Mouse (Mus musculus) cerebellum, adult 2 months (tissue): ENCODE data around the gene Lrrc74a. TPM values are rescaled to one million over a fixed set of nuclear protein-coding genes. Genes with fewer than 3 reads are reported as not detected.

ENCODE experiments used
- DNase-seq, 2 experiments: peaks; one replicate each; pipeline ENCODE4 v3.0.0; 2021
- H3K27ac ChIP-seq: fragments of 200-500 bp; 2 replicates; pipeline ENCODE4 v1.5.1; 2012; ENCODE audit warnings: low read length, control low read depth, inconsistent platforms; ENCODE audit not compliant: insufficient read depth
- H3K27me3 ChIP-seq: fragments of 200-500 bp; 2 replicates; pipeline ENCODE4 v1.6.1; 2012; ENCODE audit warnings: inconsistent platforms, mild to moderate bottlenecking, low read length, moderate library complexity; ENCODE audit not compliant: control insufficient read depth, insufficient read depth
- H3K4me1 ChIP-seq: fragments of 200-500 bp; 2 replicates; pipeline ENCODE4 v1.6.1; 2011; ENCODE audit warnings: low read length; ENCODE audit not compliant: control insufficient read depth, insufficient read depth
- H3K4me3 ChIP-seq: fragments of 200-500 bp; replicated peaks from 2 replicates; pipeline ENCODE3; 2011; ENCODE audit warnings: mild to moderate bottlenecking, low read depth, low read length, control low read depth; ENCODE audit not compliant: insufficient read depth
- CTCF ChIP-seq: fragments of 200-500 bp; IDR thresholded peaks from 2 replicates; pipeline ENCODE4 v1.5.1; 2011; ENCODE audit warnings: low read depth, mild to moderate bottlenecking, control low read depth, low read length, moderate library complexity, borderline replicate concordance; ENCODE audit not compliant: insufficient read depth
- POLR2A ChIP-seq: fragments of 200-500 bp; IDR thresholded peaks from 2 replicates; pipeline ENCODE4 v1.6.1; 2011; ENCODE audit warnings: low read length, control low read depth, borderline replicate concordance; ENCODE audit not compliant: insufficient read depth
- WGBS: fragments of 180-500 bp; shearing (Covaris S2); methylation state at CpG from one replicate; pipeline ENCODE4 v1.1.7; 2018; 5-methylcytosine and 5-hydroxymethylcytosine counted together
- polyA plus RNA-seq: library from polyadenylated mRNA; depleted of rRNA; stranded (reverse); fragments of >200 nt; gene quantifications from 2 replicates; pipeline ENCODE4 v1.2.3, GENCODE M21; 2012

Lrrc74a gene
- polyA plus RNA-seq, 1 experiment, result not detected

DNA sequence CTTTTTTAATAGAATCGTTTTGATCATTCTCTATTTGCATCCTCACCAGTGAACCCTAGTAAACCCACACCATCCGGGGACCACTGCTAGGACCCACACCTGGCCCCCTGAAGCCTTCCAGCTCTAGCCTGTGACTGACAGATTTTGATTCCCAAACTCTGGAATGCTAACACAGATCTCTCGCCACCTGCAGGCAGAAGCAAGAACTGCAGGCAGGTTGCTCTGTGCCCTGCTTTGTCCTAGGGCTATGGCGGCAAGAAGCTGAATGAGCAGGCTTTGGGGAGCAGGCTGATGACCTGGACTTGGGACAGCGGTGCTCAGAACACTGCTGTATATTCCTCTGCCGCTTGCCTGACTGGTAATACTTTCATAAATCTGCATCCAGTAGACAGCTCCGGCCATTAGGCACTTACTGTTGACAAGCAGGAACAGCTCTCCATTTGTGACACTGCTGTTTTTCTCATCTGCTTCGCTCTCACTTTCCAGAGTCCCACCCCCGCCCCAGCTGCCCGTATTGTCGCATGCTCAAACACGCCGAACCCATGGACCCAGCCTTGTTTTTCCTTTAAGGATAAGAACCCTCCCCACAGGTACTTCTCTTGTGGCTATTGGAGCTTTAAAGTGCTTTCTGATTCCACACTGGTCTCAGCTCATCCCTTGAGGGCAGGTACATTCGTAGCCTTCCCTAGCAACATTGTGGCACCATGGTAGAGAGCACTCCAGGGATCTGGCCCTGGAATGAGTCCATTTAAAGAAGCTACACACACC is 64.8 kb downstream of the Lrrc74a start:
- TF ChIP-seq CTCF (peak; percentile 95), POLR2A (no peak)
- H3K27ac ChIP-seq, result peak overlapping the region; percentile 54
- H3K4me3 ChIP-seq, result no peak overlapping the region
- DNase-seq, result peak; percentile 85 to 94
- no peaks in the 10 kb centered on the region for H3K27me3 ChIP-seq
- WGBS, result 11% methylated on average over 14 of the region's 14 CpGs
- H3K4me1 ChIP-seq, result peaks cover 46% of the 10 kb centered on the region

GRCm38 (mm10) chr12:86799786-86800185 is 65.6 kb downstream of the Lrrc74a start:
- no peak for DNase-seq
- H3K27ac ChIP-seq, result no peak overlapping the region
- H3K4me1 ChIP-seq, result peaks cover 51% of the 10 kb centered on the region
- WGBS, result 81% methylated on average over 7 of the region's 7 CpGs
- H3K27me3 ChIP-seq, result no peaks in the 10 kb centered on the region
- no peak overlapping the region for H3K4me3 ChIP-seq
- TF ChIP-seq CTCF (no peak), POLR2A (no peak)

DNA sequence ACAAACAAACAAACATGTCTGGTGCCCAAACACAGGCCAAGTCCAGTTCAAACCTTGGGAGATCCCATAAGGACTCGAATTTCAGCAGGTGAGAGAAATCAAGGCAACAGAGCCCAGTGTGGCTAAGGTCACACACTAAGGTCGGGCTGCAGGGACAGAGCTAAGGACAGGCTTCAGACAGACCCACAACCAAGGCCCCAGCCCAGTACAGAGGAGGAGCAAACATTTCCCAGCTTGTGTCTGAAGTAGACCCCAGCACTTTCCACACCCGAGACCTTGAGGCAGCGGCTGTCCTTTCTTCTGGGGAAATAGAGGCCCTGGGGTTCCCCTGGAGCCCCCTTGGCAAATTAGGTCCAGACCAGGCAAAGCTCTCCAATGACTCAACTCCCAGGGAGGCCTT is 66.2 kb downstream of the Lrrc74a start:
- 64% methylated on average over 4 of the region's 4 CpGs for WGBS
- no peak for TF ChIP-seq CTCF
- TF ChIP-seq POLR2A, result no peak
- no peak overlapping the region for H3K4me3 ChIP-seq
- H3K27ac ChIP-seq, result peak overlapping the region; percentile 82
- peaks cover 55% of the 10 kb centered on the region for H3K4me1 ChIP-seq
- DNase-seq, result peak in 1 of 2 experiments; percentile 40
- no peaks in the 10 kb centered on the region for H3K27me3 ChIP-seq

DNA sequence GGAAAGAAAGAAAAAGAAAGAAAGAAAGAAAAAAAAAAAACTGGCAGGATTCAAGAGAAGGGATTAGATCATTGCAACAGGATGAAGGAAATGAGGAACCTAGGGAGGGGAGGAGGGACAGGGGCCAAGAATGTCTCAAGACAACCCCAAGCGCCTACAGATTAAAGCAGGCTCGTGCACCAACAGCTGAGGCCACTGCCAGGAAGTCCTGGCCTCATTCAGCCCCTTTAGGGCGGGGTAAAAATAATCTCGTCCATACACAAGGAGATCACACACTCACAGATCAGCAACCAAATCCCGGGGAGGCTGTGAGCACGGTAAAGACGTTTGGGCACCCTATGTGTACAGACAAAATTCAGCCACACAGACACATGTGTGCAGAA is 66.6 kb downstream of the Lrrc74a start:
- TF ChIP-seq POLR2A (no peak), CTCF (no peak)
- Histone ChIP-seq H3K4me3 (peak overlapping the region; percentile 25), H3K27me3 (no peaks in the 10 kb centered on the region), H3K27ac (peak overlapping the region; percentile 82), H3K4me1 (peaks cover 54% of the 10 kb centered on the region)
- WGBS, result 2% methylated on average over 7 of the region's 7 CpGs
- no peak for DNase-seq

- peak; percentile 99 for DNase-seq
- Histone ChIP-seq H3K4me1 (peaks cover 57% of the 10 kb centered on the region), H3K4me3 (peak overlapping the region; percentile 25), H3K27ac (peak overlapping the region; percentile 96), H3K27me3 (no peaks in the 10 kb centered on the region)
- TF ChIP-seq POLR2A (peak; percentile 60; the same call in 1 of the 2 replicates), CTCF (no peak)
- WGBS, result 2% methylated on average over 23 of the region's 23 CpGs
Measured at GRCm38 (mm10) chr12:86801148-86802004, 67.2 kb downstream of the Lrrc74a start.

DNA sequence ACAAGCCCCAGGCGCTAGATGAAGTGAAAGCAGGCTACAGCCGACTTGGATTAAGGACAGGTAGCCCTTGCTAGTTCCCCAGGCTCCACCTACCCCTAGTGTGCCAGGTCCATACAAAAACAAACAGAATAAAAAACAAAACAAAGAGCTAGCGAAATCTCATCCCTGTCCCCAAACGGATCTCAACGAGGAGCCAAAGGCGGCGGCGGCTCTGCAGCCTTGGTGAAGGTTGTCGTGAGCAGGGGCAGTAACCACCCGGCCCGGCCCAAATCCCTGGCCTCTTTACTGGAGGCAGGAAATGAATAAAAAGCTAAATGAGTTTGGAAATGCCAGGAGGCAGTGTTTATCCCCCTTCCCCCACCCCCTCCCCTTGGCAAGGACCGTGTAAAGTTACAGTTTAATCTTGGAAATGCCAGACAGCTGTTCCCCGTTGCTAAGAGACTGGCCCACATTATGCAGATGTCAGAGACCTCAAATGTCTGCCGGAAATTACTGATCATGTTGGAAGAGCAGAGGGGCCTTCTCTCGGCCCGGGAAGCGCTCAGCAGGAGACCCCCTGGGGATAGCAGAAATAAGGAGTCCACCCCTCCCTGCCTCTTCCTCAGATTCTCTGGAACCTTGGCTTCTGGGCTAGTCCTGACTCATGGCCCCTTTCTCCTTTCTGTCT is 68.0 kb downstream of the Lrrc74a start:
- H3K4me1 ChIP-seq, result peaks cover 63% of the 10 kb centered on the region
- H3K4me3 ChIP-seq, result no peak overlapping the region
- WGBS, result 5% methylated on average over 17 of the region's 17 CpGs
- no peak for TF ChIP-seq CTCF
- TF ChIP-seq POLR2A, result no peak
- peak overlapping the region; percentile 96 for H3K27ac ChIP-seq
- no peaks in the 10 kb centered on the region for H3K27me3 ChIP-seq
- peak in 1 of 2 experiments; percentile 45 for DNase-seq

DNA sequence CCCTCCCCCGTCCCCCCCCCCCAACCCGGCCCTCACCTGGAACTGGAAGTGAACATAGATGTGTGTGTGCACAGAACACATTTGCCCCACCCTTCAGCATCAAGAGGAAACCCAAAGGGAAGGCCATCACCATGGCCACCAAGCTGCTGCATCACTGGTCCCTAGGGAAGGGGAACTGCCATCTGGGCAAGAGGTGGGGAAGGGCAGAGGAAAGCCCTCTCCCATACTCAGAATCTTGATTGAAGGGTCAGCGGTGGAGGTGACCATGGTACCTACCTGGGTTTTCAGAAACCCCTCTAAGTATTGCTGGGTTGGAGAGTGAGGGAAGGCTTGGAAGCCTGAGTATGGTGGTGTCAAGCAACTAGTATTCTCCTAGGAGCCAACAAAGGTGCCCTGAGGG is 68.7 kb downstream of the Lrrc74a start:
- 45% methylated on average over 3 of the region's 3 CpGs for WGBS
- DNase-seq, result no peak
- TF ChIP-seq POLR2A, result no peak
- TF ChIP-seq CTCF, result no peak
- Histone ChIP-seq H3K4me1 (peaks cover 69% of the 10 kb centered on the region), H3K27ac (0 out of 2 replicates have a peak overlapping the region, but pooled peaks have one; percentile 29), H3K4me3 (no peak overlapping the region), H3K27me3 (no peaks in the 10 kb centered on the region)
